Mouse (Mus musculus): ENCODE measurements at regions not wholly inside any gene's neighbourhood (a gene's known extent, or its start where the extent isn't known, plus 50 kb on each side); places are given as distances from the start of the nearest gene placed in this dataset.

GRCm38 (mm10) chr2:137807594-137808295 is 448.6 kb upstream of the Btbd3 start:
- Histone ChIP-seq H3K9me3 (no peaks in the 10 kb centered on the region), H3K4me3 (no peak overlapping the region), H3K4me1 (peaks cover 13% of the 10 kb centered on the region), H3K4me2 (replicated peaks) (no peak overlapping the region), H3K27ac (replicated peaks) (0 out of 2 replicates have a peak overlapping the region, but pooled peaks have one; percentile 8), H3K36me3 (no peaks in the 10 kb centered on the region), H3K9ac (replicated peaks) (no peak overlapping the region), H3K27me3 (no peaks in the 10 kb centered on the region)
- 70% methylated on average over 5 of the region's 5 CpGs for WGBS
- ATAC-seq (ENCODE audit: low FRiP score, low read depth), result peak; percentile 24

GRCm38 (mm10) chr2:137794841-137795240 is 461.5 kb upstream of the Btbd3 start:
- Histone ChIP-seq H3K36me3 (no peaks in the 10 kb centered on the region), H3K27me3 (no peaks in the 10 kb centered on the region), H3K9me3 (no peaks in the 10 kb centered on the region), H3K4me2 (replicated peaks) (no peak overlapping the region), H3K9ac (replicated peaks) (no peak overlapping the region), H3K4me1 (no peaks in the 10 kb centered on the region), H3K4me3 (no peak overlapping the region), H3K27ac (replicated peaks) (no peak overlapping the region)
- ATAC-seq (ENCODE audit: low FRiP score, low read depth), result no peak
- 39% methylated on average over 2 of the region's 2 CpGs for WGBS

DNA sequence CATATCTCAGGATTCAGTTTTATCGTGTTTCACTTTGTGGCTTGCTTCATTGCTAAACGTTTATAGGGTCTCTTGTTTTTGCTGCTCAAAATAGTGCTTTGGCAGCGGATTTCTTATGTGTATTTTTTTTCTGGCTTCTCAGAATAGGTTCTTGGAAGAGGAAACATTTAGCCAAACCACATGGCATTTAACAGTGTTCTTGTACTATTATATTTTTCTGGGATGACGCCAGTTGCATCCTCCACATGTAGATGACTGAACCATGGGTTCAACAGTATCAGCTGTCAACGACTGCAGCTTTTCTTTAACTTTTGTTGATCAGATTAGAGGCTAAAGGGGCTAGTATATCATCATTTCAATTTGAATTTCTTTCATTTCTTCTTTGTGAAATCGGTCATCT is 472.3 kb upstream of the Btbd3 start:
- no peak overlapping the region for H3K9ac ChIP-seq (replicated peaks)
- H3K27ac ChIP-seq (replicated peaks), result no peak overlapping the region
- no peak overlapping the region for H3K4me3 ChIP-seq
- no peaks in the 10 kb centered on the region for H3K36me3 ChIP-seq
- no peak for ATAC-seq (ENCODE audit: low FRiP score, low read depth)
- no peaks in the 10 kb centered on the region for H3K4me1 ChIP-seq
- H3K27me3 ChIP-seq, result no peaks in the 10 kb centered on the region
- 89% methylated on average over 6 of the region's 6 CpGs for WGBS
- H3K4me2 ChIP-seq (replicated peaks), result no peak overlapping the region
- H3K9me3 ChIP-seq, result no peaks in the 10 kb centered on the region

GRCm38 (mm10) chr2:137777430-137777829 is 478.9 kb upstream of the Btbd3 start:
- Histone ChIP-seq H3K9ac (replicated peaks) (no peak overlapping the region), H3K4me1 (no peaks in the 10 kb centered on the region), H3K4me2 (replicated peaks) (no peak overlapping the region), H3K9me3 (no peaks in the 10 kb centered on the region), H3K36me3 (no peaks in the 10 kb centered on the region), H3K27me3 (no peaks in the 10 kb centered on the region), H3K27ac (replicated peaks) (no peak overlapping the region), H3K4me3 (no peak overlapping the region)
- WGBS, result 95% methylated on average over 3 of the region's 3 CpGs
- no peak for ATAC-seq (ENCODE audit: low FRiP score, low read depth)

DNA sequence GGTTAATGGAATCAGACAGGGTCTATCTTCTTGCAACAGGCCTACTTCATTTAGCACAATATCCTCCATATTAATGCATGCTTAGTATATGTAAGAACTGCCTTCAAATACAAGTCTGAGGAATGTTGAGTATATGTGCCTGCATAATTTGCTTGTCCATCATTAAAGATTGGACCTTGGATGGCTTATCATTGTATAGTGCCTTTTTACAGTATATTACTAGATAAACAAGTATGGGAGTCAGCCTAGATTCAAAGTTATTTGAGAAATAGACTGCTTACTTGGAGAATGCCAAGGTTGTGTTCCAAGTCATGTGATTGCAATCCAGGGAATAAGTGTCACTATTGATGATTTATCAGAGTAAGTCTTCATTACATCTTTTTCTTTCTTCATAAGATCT is 491.6 kb upstream of the Btbd3 start:
- ATAC-seq (ENCODE audit: low FRiP score, low read depth), result no peak
- no peaks in the 10 kb centered on the region for H3K27me3 ChIP-seq
- no peaks in the 10 kb centered on the region for H3K4me1 ChIP-seq
- H3K4me2 ChIP-seq (replicated peaks), result no peak overlapping the region
- H3K36me3 ChIP-seq, result no peaks in the 10 kb centered on the region
- H3K9me3 ChIP-seq, result no peaks in the 10 kb centered on the region
- no peak overlapping the region for H3K9ac ChIP-seq (replicated peaks)
- H3K27ac ChIP-seq (replicated peaks), result no peak overlapping the region
- no peak overlapping the region for H3K4me3 ChIP-seq

GRCm38 (mm10) chr2:137759455-137759854 is 496.9 kb upstream of the Btbd3 start:
- Histone ChIP-seq H3K4me1 (peaks cover 12% of the 10 kb centered on the region), H3K9me3 (no peaks in the 10 kb centered on the region), H3K4me2 (replicated peaks) (no peak overlapping the region), H3K27me3 (no peaks in the 10 kb centered on the region), H3K27ac (replicated peaks) (no peak overlapping the region), H3K4me3 (no peak overlapping the region), H3K36me3 (no peaks in the 10 kb centered on the region), H3K9ac (replicated peaks) (no peak overlapping the region)
- 88% methylated on average over 2 of the region's 2 CpGs for WGBS
- ATAC-seq (ENCODE audit: low FRiP score, low read depth), result no peak

GRCm38 (mm10) chr2:137758389-137758788 is 498.0 kb upstream of the Btbd3 start:
- Histone ChIP-seq H3K4me1 (peaks cover 12% of the 10 kb centered on the region), H3K4me2 (replicated peaks) (no peak overlapping the region), H3K36me3 (no peaks in the 10 kb centered on the region), H3K27ac (replicated peaks) (no peak overlapping the region), H3K9ac (replicated peaks) (no peak overlapping the region), H3K9me3 (no peaks in the 10 kb centered on the region), H3K4me3 (no peak overlapping the region), H3K27me3 (no peaks in the 10 kb centered on the region)
- no peak for ATAC-seq (ENCODE audit: low FRiP score, low read depth)
- 79% methylated on average over 4 of the region's 4 CpGs for WGBS

GRCm38 (mm10) chr2:137757231-137758212 is 498.8 kb upstream of the Btbd3 start:
- Histone ChIP-seq H3K4me1 (peaks cover 12% of the 10 kb centered on the region), H3K36me3 (no peaks in the 10 kb centered on the region), H3K9ac (replicated peaks) (no peak overlapping the region), H3K27ac (replicated peaks) (no peak overlapping the region), H3K4me3 (no peak overlapping the region), H3K4me2 (replicated peaks) (no peak overlapping the region), H3K27me3 (no peaks in the 10 kb centered on the region), H3K9me3 (no peaks in the 10 kb centered on the region)
- WGBS, result 50% methylated on average over 13 of the region's 13 CpGs
- ATAC-seq (ENCODE audit: low FRiP score, low read depth), result no peak

DNA sequence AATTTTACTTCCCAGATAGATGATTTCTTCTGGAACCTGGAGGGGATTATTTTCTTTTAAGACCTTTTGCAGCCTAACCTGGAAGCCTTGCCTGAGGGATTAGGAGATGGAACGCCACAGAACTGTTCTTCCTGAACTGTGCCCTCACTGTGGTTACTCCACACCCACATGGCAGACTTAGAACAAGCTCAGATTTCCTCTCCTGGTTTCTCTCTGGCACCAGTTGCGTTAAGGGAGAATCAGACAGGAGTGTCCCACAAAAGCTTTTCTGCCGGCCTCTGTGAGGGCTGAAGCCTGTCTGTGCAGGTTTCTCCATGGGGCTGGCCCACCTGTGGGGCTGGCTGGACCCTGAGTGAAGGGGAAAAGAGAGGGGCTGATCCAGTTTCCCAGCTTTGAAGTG is 500.1 kb upstream of the Btbd3 start:
- Histone ChIP-seq H3K4me2 (replicated peaks) (no peak overlapping the region), H3K9ac (replicated peaks) (no peak overlapping the region), H3K27ac (replicated peaks) (no peak overlapping the region), H3K27me3 (no peaks in the 10 kb centered on the region), H3K9me3 (no peaks in the 10 kb centered on the region), H3K4me1 (peaks cover 12% of the 10 kb centered on the region), H3K4me3 (no peak overlapping the region), H3K36me3 (no peaks in the 10 kb centered on the region)
- ATAC-seq (ENCODE audit: low FRiP score, low read depth), result no peak
- 2% methylated on average over 3 of the region's 3 CpGs for WGBS

DNA sequence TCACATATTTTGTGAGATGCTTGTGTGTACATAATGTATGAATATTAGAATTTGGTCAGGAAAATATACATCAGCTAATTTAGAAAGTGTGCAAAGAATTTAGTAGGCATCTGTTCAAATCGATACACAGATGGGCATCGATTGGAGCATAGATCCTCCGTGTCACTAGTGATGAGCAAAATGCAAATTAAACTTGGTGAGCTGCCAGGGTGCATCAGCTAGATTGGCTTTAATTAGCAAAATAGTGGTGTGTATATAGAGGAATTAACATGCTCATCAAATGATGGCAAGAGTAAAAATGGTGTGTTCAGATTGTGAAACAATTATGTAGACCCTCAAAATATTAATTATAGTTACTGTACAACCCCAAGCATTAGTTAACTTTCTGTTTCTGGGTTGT is 501.9 kb upstream of the Btbd3 start:
- Histone ChIP-seq H3K4me2 (replicated peaks) (no peak overlapping the region), H3K9me3 (no peaks in the 10 kb centered on the region), H3K27ac (replicated peaks) (no peak overlapping the region), H3K36me3 (no peaks in the 10 kb centered on the region), H3K9ac (replicated peaks) (no peak overlapping the region), H3K4me1 (peaks cover 12% of the 10 kb centered on the region), H3K27me3 (no peaks in the 10 kb centered on the region), H3K4me3 (no peak overlapping the region)
- no peak for ATAC-seq (ENCODE audit: low FRiP score, low read depth)
- 92% methylated on average over 3 of the region's 3 CpGs for WGBS

- 7% methylated on average over 2 of the region's 2 CpGs for WGBS
- no peak overlapping the region for H3K27ac ChIP-seq (replicated peaks)
- H3K4me2 ChIP-seq (replicated peaks), result no peak overlapping the region
- H3K36me3 ChIP-seq, result no peaks in the 10 kb centered on the region
- H3K9me3 ChIP-seq, result no peaks in the 10 kb centered on the region
- peaks cover 14% of the 10 kb centered on the region for H3K4me1 ChIP-seq
- peaks cover 4% of the 10 kb centered on the region for H3K27me3 ChIP-seq
- no peak overlapping the region for H3K4me3 ChIP-seq
- peak; percentile 51; the same call in 1 of the 2 replicates for ATAC-seq (ENCODE audit: low FRiP score, low read depth)
- H3K9ac ChIP-seq (replicated peaks), result no peak overlapping the region
Observed at GRCm38 (mm10) chr2:137732410-137732809, 524.0 kb upstream of the Btbd3 start.

DNA sequence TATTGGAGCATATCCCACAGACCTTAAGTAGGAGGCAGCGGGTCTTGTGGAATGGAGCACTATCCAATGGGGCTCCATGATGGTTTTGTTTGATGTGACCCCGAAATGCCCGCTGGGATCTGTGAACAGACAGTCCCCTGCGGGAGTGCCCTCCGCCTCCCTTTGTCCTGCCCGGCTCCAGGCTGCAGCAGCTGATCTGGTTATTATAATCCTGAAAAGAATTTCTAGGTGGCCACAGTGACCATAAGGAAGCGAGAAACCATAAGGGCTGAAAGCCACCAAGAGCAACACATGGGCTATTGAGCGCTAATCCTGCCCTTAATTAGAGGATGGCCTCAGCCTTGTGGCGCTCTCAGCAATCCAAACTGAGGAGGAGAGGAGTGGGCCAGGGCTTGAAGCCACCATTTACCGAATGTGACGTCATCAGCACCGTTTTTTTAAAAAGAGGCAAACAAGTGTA is 525.9 kb upstream of the Btbd3 start:
- peak overlapping the region; percentile 35 for H3K4me2 ChIP-seq (replicated peaks)
- 0 out of 2 replicates have a peak overlapping the region, but pooled peaks have one; percentile 1 for H3K27ac ChIP-seq (replicated peaks)
- WGBS, result 21% methylated on average over 12 of the region's 12 CpGs

More for the DNA sequence above, 525.9 kb upstream of the Btbd3 start:
- H3K36me3 ChIP-seq, result no peaks in the 10 kb centered on the region
- ATAC-seq (ENCODE audit: low FRiP score, low read depth), result peak; percentile 81
- no peak overlapping the region for H3K9ac ChIP-seq (replicated peaks)
- H3K27me3 ChIP-seq, result peaks cover 6% of the 10 kb centered on the region
- no peak overlapping the region for H3K4me3 ChIP-seq
- no peaks in the 10 kb centered on the region for H3K9me3 ChIP-seq
- peaks cover 14% of the 10 kb centered on the region for H3K4me1 ChIP-seq
